Mouse (Mus musculus) bone marrow macrophage, adult 2 months (primary cell): ENCODE data around the gene Gm21985.

Experiments used
- CTCF ChIP-seq: IDR thresholded peaks from 2 replicates; pipeline ENCODE4 v1.5.1; 2012; ENCODE audit warnings: low read depth, mild to moderate bottlenecking, low read length, moderate library complexity
- POLR2A ChIP-seq: IDR thresholded peaks from 2 replicates; pipeline ENCODE4 v1.6.1; 2012; ENCODE audit warnings: mild to moderate bottlenecking, low read depth, low read length, borderline replicate concordance

GRCm38 (mm10) chr2:112222607-112223006 lies 43.5 kb upstream of the Gm21985 start:
- TF ChIP-seq CTCF = no peak
- no peak for TF ChIP-seq POLR2A
